Mouse (Mus musculus): ENCODE measurements around the gene Sox1.

DNA sequence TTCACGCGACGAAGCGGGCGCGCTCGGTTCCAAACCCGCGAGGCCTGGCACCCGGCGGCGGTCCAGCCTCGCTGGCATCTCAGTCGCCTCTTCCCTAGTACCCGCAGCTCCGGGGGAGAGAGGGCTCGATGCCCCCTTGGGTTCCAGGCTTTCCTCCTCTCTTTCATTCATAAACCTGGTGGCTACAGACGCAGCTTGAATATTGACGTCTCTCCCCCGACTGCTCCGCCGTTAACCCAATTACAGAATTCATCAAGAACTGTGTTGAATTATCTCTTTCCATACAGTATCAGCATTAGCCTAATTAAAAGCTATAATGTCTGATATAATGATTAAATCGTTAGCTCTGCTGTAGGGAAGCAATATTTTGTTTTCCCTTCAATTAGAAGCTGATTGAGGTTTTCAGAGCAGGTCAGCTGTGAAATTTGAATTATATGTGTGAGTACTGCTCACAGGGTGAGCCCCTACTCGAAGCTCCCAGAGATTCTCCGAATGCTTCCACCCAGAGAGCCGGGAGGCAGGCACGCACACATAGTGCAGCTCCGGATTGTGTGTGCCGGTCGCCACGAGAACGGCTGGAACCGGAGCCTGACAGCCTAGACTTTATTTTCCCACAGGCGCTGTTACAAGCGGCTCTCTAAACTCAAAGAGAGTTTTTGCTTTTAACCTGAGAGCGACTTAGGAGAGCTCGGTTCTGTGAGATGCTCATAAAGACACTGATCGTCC, 4.3 kb upstream of the Sox1 start:
- TF ChIP-seq GATA1 (IDR thresholded peaks at IDR 0.05; ENCODE audit: borderline replicate concordance, low read length) (no peak), FLI1 (IDR thresholded peaks at IDR 0.05; ENCODE audit: low read length) (no peak)

Measured in megakaryocyte, embryonic 14.5 days (primary cell).